Mouse (Mus musculus) stomach, embryonic 15.5 days (tissue): ENCODE results near the gene Crlf1. TPM values are rescaled to one million over a fixed set of nuclear protein-coding genes. Genes with fewer than 3 reads are reported as not detected.

Experiments
- ATAC-seq: fragments of 200-750 bp; cut with Nextera tagmentation; 2 replicates; pipeline ENCODE4 v1.8.0; 2017; ENCODE audit warnings: low read depth, moderate number of reproducible peaks, moderate TSS enrichment; ENCODE audit not compliant: insufficient read depth, low FRiP score
- H3K27ac ChIP-seq: fragments of 300-500 bp; sonication (generic); 2 replicates; pipeline ENCODE4 v1.5.1; 2015; ENCODE audit warnings: mild to moderate bottlenecking, inconsistent platforms
- H3K27me3 ChIP-seq: fragments of 300-500 bp; sonication (generic); replicated peaks from 2 replicates; pipeline ENCODE4 v1.6.1; 2015; ENCODE audit warnings: inconsistent platforms
- H3K36me3 ChIP-seq: fragments of 300-500 bp; sonication (generic); 2 replicates; pipeline ENCODE4 v1.6.1; 2015; ENCODE audit warnings: inconsistent platforms
- H3K4me1 ChIP-seq: fragments of 300-500 bp; sonication (generic); 2 replicates; pipeline ENCODE4 v1.6.1; 2015; ENCODE audit warnings: inconsistent platforms
- H3K4me2 ChIP-seq: fragments of 300-500 bp; sonication (generic); 2 replicates; pipeline ENCODE4 v1.6.1; 2015; ENCODE audit warnings: mild to moderate bottlenecking, inconsistent platforms
- H3K4me3 ChIP-seq: fragments of 300-500 bp; sonication (generic); replicated peaks from 2 replicates; pipeline ENCODE4 v1.5.1; 2015; ENCODE audit warnings: inconsistent platforms
- H3K9ac ChIP-seq: fragments of 300-500 bp; sonication (generic); 2 replicates; pipeline ENCODE4 v1.6.1; 2015; ENCODE audit warnings: inconsistent platforms
- H3K9me3 ChIP-seq: fragments of 300-500 bp; sonication (generic); 2 replicates; pipeline ENCODE4 v1.6.1; 2016; ENCODE audit warnings: inconsistent platforms
- WGBS: fragments of 180-500 bp; shearing (Covaris S2); methylation state at CpG from one replicate; pipeline ENCODE4 v1.1.7; 2015; 5-methylcytosine and 5-hydroxymethylcytosine counted together
- polyA plus RNA-seq: library from polyadenylated mRNA; unstranded; fragments of >200 nt; fragmentation: Nextera tagmentation; extraction: Ambion mirVana; gene quantifications from 2 replicates; pipeline ENCODE4 v1.2.1, GENCODE M21; 2015

Crlf1 gene
- polyA plus RNA-seq, 1 experiment from 2014 or later, result 4.1 TPM

DNA sequence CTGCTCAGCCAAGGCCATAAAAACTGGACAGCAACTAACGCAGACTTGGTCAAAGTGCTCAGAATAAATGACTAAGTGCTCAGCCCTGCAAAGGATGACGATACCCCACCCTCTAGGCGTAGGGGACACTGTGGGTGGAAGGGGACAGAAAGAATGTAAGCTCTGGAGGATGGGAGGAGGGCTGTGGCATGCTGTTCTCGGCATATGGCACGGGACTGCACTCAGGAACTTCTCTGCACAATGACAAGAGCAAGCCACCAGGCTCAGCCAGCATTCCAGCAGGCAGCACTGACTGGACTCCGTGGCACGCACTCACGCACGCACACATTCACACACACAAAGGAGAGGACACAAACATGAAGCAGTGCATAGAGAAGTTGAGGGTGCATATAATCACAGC lies 32.4 kb upstream of the Crlf1 start:
- Histone ChIP-seq H3K9me3 (no peaks in the 10 kb centered on the region), H3K4me2 (no peak overlapping the region), H3K9ac (no peak overlapping the region), H3K27ac (no peak overlapping the region), H3K4me1 (no peaks in the 10 kb centered on the region), H3K4me3 (no peak overlapping the region), H3K36me3 (no peaks in the 10 kb centered on the region), H3K27me3 (no peaks in the 10 kb centered on the region)
- ATAC-seq, result no peak
- 74% methylated on average over 9 of the region's 9 CpGs for WGBS

- Histone ChIP-seq H3K27me3 (no peaks in the 10 kb centered on the region), H3K9me3 (no peaks in the 10 kb centered on the region), H3K4me1 (peaks cover 4% of the 10 kb centered on the region; the same call in 1 of the 2 replicates), H3K27ac (no peak overlapping the region), H3K4me2 (no peak overlapping the region), H3K4me3 (no peak overlapping the region), H3K36me3 (no peaks in the 10 kb centered on the region), H3K9ac (no peak overlapping the region)
- no peak for ATAC-seq
- 80% methylated on average over 16 of the region's 16 CpGs for WGBS
These were observed 31.0 kb upstream of the Crlf1 start for GRCm38 (mm10) chr8:70461765-70462515.

DNA sequence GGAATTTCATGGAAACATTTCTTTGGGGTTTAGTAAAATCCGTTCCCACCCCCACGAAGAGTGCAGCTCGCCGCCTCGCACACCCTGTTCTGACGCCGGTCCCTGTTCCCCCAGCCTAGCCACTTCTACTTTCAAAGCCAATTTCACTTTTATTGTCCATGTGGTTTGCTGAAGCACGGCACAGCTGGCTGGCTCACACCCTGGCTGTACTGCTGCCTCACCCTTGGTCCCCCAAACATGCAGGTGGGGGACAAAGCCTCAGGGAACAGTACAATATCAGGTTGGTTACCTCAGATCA lies 30.5 kb upstream of the Crlf1 start:
- peaks cover 9% of the 10 kb centered on the region; the same call in 1 of the 2 replicates for H3K4me1 ChIP-seq
- no peaks in the 10 kb centered on the region for H3K36me3 ChIP-seq
- no peaks in the 10 kb centered on the region for H3K27me3 ChIP-seq
- no peak overlapping the region for H3K9ac ChIP-seq
- WGBS, result 89% methylated on average over 8 of the region's 8 CpGs
- no peak overlapping the region for H3K4me2 ChIP-seq
- no peak for ATAC-seq
- no peaks in the 10 kb centered on the region for H3K9me3 ChIP-seq
- H3K4me3 ChIP-seq, result no peak overlapping the region
- no peak overlapping the region for H3K27ac ChIP-seq

GRCm38 (mm10) chr8:70463306-70463705 lies 29.7 kb upstream of the Crlf1 start:
- no peak overlapping the region for H3K4me2 ChIP-seq
- no peaks in the 10 kb centered on the region for H3K27me3 ChIP-seq
- no peak overlapping the region for H3K9ac ChIP-seq
- no peaks in the 10 kb centered on the region for H3K36me3 ChIP-seq
- H3K4me1 ChIP-seq, result peaks cover 9% of the 10 kb centered on the region; the same call in 1 of the 2 replicates
- no peak overlapping the region for H3K27ac ChIP-seq
- 82% methylated on average over 4 of the region's 4 CpGs for WGBS
- H3K9me3 ChIP-seq, result no peaks in the 10 kb centered on the region
- no peak for ATAC-seq
- no peak overlapping the region for H3K4me3 ChIP-seq

GRCm38 (mm10) chr8:70464162-70464561 lies 28.8 kb upstream of the Crlf1 start:
- Histone ChIP-seq H3K9me3 (no peaks in the 10 kb centered on the region), H3K27me3 (no peaks in the 10 kb centered on the region), H3K9ac (no peak overlapping the region), H3K36me3 (no peaks in the 10 kb centered on the region), H3K4me1 (peaks cover 12% of the 10 kb centered on the region; the same call in 1 of the 2 replicates), H3K4me3 (no peak overlapping the region), H3K4me2 (no peak overlapping the region), H3K27ac (no peak overlapping the region)
- ATAC-seq, result no peak
- WGBS, result 92% methylated on average over 6 of the region's 6 CpGs

DNA sequence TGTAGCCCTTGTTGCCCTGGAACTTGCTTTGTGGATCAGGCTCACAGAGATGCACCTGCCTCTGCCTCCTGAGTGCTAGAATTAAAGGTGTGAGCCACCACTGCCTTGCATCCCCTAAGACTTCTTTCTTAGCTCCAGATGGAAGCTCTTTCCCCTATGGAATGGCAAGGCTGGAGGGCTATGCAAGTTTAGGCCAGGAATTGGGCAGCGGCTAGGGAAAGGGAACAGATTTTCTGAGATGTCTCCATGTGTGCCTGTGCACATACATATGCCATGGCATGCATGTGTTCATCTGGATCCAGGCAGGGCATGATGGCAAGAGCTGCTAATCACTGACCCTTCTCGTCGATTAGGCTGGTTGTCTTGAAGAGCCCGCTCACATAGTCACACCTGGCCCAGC lies 27.3 kb upstream of the Crlf1 start:
- Histone ChIP-seq H3K36me3 (no peaks in the 10 kb centered on the region), H3K4me1 (peaks cover 16% of the 10 kb centered on the region), H3K9ac (no peak overlapping the region), H3K4me3 (no peak overlapping the region), H3K27ac (no peak overlapping the region), H3K4me2 (no peak overlapping the region), H3K9me3 (no peaks in the 10 kb centered on the region), H3K27me3 (no peaks in the 10 kb centered on the region)
- no peak for ATAC-seq
- 95% methylated on average over 4 of the region's 4 CpGs for WGBS

- Histone ChIP-seq H3K4me1 (peaks cover 16% of the 10 kb centered on the region), H3K9me3 (no peaks in the 10 kb centered on the region), H3K36me3 (no peaks in the 10 kb centered on the region), H3K27ac (no peak overlapping the region), H3K9ac (no peak overlapping the region), H3K27me3 (no peaks in the 10 kb centered on the region), H3K4me3 (no peak overlapping the region), H3K4me2 (no peak overlapping the region)
- 76% methylated on average over 4 of the region's 4 CpGs for WGBS
- ATAC-seq, result no peak
These were observed 26.7 kb upstream of the Crlf1 start for GRCm38 (mm10) chr8:70466305-70466704.

- no peak for ATAC-seq
- Histone ChIP-seq H3K9ac (no peak overlapping the region), H3K27me3 (no peaks in the 10 kb centered on the region), H3K27ac (no peak overlapping the region), H3K4me2 (no peak overlapping the region), H3K9me3 (no peaks in the 10 kb centered on the region), H3K36me3 (no peaks in the 10 kb centered on the region), H3K4me3 (no peak overlapping the region), H3K4me1 (peaks cover 16% of the 10 kb centered on the region)
- 64% methylated on average over 11 of the region's 11 CpGs for WGBS
These were observed 26.2 kb upstream of the Crlf1 start for GRCm38 (mm10) chr8:70466771-70467170.

GRCm38 (mm10) chr8:70467229-70467725 lies 25.7 kb upstream of the Crlf1 start:
- H3K27ac ChIP-seq, result no peak overlapping the region
- 71% methylated on average over 5 of the region's 5 CpGs for whole genome bisulfite sequencing
- no peak overlapping the region for H3K4me2 ChIP-seq
- no peaks in the 10 kb centered on the region for H3K27me3 ChIP-seq
- no peak overlapping the region for H3K4me3 ChIP-seq
- peaks cover 16% of the 10 kb centered on the region for H3K4me1 ChIP-seq
- no peaks in the 10 kb centered on the region for H3K9me3 ChIP-seq
- no peak for ATAC-seq
- no peaks in the 10 kb centered on the region for H3K36me3 ChIP-seq
- no peak overlapping the region for H3K9ac ChIP-seq

DNA sequence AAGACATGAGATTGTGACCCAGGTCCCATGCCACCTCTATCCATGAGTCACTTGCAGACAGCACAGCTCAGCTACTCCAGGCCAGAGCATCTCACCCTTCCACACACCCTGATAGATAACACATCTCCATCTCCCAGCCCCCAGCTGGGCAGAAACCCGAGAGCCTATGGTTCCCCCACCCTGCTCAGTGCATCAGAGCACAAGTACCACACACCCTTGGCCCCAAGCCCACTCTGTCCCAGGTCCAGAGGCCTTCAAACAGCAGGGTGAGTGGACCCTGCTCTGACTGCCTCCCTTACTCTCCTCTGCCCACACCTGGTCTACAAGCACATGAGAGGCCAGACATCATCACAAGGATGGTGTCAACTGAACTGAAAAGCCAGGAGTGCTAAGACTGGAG lies 25.1 kb upstream of the Crlf1 start:
- Histone ChIP-seq H3K27me3 (no peaks in the 10 kb centered on the region), H3K4me3 (no peak overlapping the region), H3K4me1 (peaks cover 16% of the 10 kb centered on the region), H3K27ac (no peak overlapping the region), H3K9me3 (no peaks in the 10 kb centered on the region), H3K36me3 (no peaks in the 10 kb centered on the region), H3K4me2 (no peak overlapping the region), H3K9ac (no peak overlapping the region)
- WGBS, result 65% methylated on average over 1 of the region's 1 CpGs
- no peak for ATAC-seq

GRCm38 (mm10) chr8:70468733-70469132 lies 24.2 kb upstream of the Crlf1 start:
- ATAC-seq, result no peak
- no peak overlapping the region for H3K9ac ChIP-seq
- no peaks in the 10 kb centered on the region for H3K36me3 ChIP-seq
- peaks cover 16% of the 10 kb centered on the region for H3K4me1 ChIP-seq
- H3K4me2 ChIP-seq, result no peak overlapping the region
- no peak overlapping the region for H3K27ac ChIP-seq
- H3K4me3 ChIP-seq, result no peak overlapping the region
- 91% methylated on average over 4 of the region's 4 CpGs for WGBS
- no peaks in the 10 kb centered on the region for H3K9me3 ChIP-seq
- H3K27me3 ChIP-seq, result no peaks in the 10 kb centered on the region

- no peak; the same call in 1 of the 2 replicates for ATAC-seq
- H3K27ac ChIP-seq, result no peak overlapping the region
These were observed 23.6 kb upstream of the Crlf1 start for GRCm38 (mm10) chr8:70469295-70469916.

More at GRCm38 (mm10) chr8:70469295-70469916, 23.6 kb upstream of the Crlf1 start:
- Histone ChIP-seq H3K4me3 (no peak overlapping the region), H3K27me3 (no peaks in the 10 kb centered on the region), H3K4me1 (peaks cover 16% of the 10 kb centered on the region), H3K9ac (no peak overlapping the region), H3K9me3 (no peaks in the 10 kb centered on the region), H3K36me3 (no peaks in the 10 kb centered on the region), H3K4me2 (no peak overlapping the region)
- WGBS, result 49% methylated on average over 10 of the region's 10 CpGs
